Mouse (Mus musculus): ENCODE results near the gene Tbc1d22a. TPM values are rescaled to one million over a fixed set of nuclear protein-coding genes. Genes with fewer than 3 reads are reported as not detected.

The Tbc1d22a gene
- polyA plus RNA-seq, 1 experiment, result 30.9 TPM

DNA sequence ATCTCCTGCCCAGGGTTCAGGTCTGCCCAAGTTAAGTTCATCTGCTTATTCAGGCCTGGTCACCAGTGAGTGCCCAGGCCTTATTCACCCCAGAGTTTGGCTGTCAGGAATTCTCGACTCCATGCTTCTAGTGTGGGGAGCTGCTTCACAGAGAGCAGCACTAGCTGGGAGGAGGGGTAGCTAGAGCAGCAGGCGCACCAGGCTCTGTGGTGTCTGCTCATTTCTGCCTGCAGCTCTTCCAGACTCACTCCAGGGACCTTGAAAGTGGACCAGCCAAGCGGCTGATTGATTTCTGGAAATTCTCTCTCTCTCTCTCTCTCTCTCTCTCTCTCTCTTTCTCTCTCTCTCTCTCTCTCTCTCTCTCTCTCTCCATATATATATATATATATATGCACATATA lies 146.1 kb downstream of the Tbc1d22a start:
- 72% methylated on average over 3 of the region's 3 CpGs for WGBS
- no peak for DNase-seq (ENCODE audit: low read depth, low spot score)

- DNase-seq (ENCODE audit: low read depth, low spot score), result no peak
- WGBS, result 84% methylated on average over 10 of the region's 10 CpGs
Observed at GRCm38 (mm10) chr15:86362306-86363150, 148.3 kb downstream of the Tbc1d22a start.

DNA sequence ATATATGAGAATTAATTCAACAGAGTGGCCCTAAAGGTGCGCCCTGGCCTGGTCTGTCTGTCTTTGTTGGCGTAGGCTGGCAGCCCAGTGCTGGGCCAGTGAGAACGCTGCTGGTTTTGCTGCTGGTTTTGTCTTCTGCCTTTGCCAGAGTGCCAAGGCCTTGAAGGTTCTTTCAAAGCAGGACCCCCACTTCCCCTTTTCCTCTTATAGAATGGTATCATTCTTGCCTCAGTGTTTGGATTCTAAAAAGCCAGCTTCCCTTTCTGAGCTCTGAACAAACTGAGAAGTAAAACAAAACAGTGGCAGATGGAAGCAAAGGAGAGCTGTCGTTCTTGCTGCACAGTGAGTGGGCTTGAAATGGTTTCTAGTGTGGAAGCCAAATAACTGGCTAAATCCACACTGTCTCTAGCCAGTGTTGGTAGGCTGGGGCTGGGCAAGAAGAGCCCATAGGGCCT lies 149.6 kb downstream of the Tbc1d22a start:
- WGBS, result 83% methylated on average over 4 of the region's 4 CpGs
- DNase-seq (ENCODE audit: low read depth, low spot score), result no peak

DNA sequence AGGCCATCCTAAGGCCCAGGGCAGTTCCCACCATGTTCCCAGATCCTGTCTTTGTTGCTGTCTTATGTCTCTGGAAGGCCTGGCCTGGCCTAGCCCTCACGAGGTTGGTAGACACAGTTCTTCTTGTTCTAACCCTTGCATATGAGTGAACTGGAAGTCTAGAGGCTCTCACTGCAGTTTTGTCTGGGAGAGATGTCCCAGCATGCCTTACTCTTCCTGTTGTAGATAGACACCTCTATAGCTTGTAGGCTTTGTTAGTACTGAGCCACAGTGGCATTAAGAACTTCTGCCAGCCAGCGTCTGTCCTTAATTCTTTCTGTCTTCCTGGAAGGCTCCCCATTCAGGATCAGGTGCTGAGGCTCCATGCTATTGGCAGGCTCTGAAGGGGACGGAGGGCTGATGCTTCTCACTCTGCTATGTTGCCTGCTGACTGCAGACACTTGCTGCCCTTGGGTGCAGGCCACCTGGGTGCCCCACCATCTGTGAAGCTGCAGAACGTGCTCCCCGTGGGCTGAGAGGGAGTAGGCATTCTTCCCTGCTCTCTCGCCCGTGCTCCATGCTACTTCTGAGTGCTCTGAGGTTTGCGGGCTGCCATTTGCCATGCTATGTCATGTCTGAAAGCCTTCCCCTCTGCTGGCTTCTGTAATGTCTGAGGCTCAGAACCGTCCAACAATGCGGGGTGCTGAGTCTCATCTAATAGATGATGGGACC lies 150.8 kb downstream of the Tbc1d22a start:
- no peak for DNase-seq (ENCODE audit: low read depth, low spot score)
- WGBS, result 94% methylated on average over 10 of the region's 10 CpGs

- WGBS, result 92% methylated on average over 4 of the region's 4 CpGs
- no peak for DNase-seq (ENCODE audit: low read depth, low spot score)
Observed at GRCm38 (mm10) chr15:86366726-86367125, 152.5 kb downstream of the Tbc1d22a start.

DNA sequence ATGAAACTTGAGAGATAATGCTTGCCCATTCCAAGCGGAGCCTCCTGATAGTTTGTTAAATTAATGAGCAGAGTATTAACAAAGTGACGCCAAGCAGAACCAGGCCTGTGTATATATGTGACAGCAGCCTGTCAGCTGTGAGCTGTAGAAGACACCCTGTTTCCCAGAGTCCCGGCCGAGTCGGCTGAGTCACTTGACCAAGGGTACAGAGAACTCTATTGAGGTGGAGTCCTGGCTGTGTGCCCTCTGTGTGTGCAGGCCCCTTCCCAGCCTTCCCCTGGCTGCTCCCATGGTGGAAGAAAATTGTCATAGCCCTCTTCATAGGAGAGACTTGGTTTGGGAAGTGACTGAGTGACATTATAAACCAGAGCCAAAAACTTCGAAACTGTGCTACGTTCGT lies 153.0 kb downstream of the Tbc1d22a start:
- DNase-seq (ENCODE audit: low read depth, low spot score), result no peak
- WGBS, result 61% methylated on average over 8 of the region's 8 CpGs

DNA sequence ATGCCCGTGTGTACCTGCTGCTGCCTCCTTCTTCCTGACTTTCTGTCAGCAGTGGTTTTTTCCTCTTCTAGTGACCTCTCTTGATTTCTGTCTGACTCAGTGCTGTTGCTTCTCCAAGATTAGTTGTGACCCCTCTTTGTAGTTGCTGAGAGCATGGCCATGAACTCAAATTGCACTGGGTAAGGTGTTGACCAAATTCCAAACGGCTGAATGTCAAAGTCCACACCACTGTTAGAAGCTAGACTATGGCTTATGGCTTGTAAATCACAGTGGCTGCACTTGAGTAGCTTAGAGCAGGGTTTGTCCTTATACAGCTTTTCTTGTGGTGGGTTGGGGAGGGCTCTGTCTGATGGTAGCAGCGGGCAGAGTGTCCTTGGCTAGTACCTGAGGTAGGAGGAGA lies 156.6 kb downstream of the Tbc1d22a start:
- DNase-seq (ENCODE audit: low read depth, low spot score), result no peak
- 60% methylated on average over 3 of the region's 3 CpGs for WGBS

DNA sequence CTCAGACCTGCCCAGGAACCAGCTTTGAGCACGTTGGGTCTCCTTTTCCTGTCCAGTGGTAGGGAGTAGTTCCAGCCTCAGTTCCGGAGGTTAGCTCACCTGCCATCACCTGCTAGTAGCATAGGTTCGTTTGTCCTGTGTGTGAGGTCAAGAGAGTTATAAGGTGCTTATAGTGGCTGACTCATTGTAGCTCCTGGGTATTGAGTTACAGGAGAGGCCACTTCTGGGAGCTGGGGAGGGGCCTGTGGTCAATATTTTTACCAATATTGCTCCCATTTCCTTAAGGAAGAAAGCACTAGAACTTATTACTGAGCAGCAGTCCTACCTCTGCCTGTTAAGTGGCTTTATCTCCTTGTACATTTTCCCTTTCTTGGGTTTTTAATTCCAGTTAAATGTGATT lies 161.0 kb downstream of the Tbc1d22a start:
- WGBS, result 42% methylated on average over 3 of the region's 3 CpGs

DNA sequence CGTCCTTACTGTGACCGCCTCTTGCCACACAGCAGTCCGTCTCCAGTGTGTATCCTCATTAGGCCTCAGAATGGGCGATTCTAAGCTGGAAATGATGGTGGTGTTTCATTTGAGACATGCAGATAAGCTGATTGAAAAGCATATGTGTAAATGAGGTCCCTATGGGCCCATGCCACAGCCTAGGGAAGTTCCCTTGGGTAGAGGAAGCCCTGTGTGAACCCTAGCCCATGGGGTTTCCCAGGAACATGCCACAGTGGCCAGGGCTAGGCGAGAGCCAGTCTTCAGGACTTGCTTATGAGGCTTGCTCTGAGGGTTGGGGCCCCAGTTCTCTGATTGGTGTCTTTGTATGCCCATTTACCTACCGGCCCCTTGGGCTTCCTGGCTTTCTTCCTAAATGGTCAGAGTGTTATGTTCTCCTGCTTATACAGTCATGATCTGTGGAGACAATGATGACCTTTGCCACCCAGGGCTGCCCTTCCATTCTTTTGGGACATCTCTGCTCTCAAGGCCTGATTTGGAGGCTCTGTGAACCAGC lies 161.7 kb downstream of the Tbc1d22a start:
- 63% methylated on average over 6 of the region's 6 CpGs for WGBS
- no peak for DNase-seq (ENCODE audit: low read depth, low spot score)

More for the DNA sequence above, 161.0 kb downstream of the Tbc1d22a start:
- DNase-seq (ENCODE audit: low read depth, low spot score), result no peak

GRCm38 (mm10) chr15:86383278-86383677 lies 169.0 kb downstream of the Tbc1d22a start:
- no peak for DNase-seq (ENCODE audit: low read depth, low spot score)
- 89% methylated on average over 5 of the region's 5 CpGs for WGBS

DNA sequence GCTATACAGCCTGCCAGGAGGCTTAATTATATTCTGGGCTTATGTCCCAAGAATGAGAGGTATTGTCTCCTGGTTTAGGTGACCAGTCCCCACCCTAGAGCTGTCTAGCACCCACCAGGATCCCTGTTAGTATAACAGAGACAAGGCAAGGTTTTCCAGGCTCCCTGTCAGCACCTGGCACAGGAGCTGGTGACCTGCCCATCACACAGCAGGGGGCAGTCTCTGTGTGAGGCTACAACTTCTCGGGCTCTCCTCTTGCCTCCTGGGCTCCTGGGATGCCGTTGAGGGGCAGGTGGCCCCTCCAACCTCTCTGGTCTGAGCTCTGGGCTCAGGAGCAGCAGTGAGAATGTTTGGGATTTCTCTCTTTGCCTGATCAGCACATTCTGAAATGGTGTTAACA lies 171.2 kb downstream of the Tbc1d22a start:
- no peak for DNase-seq (ENCODE audit: low read depth, low spot score)
- whole genome bisulfite sequencing, result 57% methylated on average over 2 of the region's 2 CpGs

GRCm38 (mm10) chr15:86386325-86386724 lies 172.1 kb downstream of the Tbc1d22a start:
- no peak for DNase-seq (ENCODE audit: low read depth, low spot score)

DNA sequence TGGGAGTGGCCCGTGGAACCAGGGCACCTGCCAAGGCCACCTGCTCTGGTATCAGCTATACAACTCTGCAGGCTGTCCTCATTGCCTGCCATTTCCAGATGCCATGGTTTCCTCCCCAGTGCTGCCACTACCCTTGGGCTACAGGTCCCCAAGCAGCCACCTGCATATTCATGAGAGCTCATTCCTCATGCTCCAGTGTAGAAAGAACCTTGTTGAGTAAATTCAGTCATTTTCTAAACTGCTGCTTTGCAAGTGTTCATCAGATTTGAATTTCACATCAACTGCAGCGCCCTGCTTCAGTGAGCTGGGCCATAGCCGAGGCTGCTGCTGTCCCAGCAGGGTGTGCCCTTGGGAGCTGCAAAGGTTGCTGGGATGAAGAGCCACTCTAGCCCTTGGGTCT lies 174.3 kb downstream of the Tbc1d22a start:
- no peak for DNase-seq (ENCODE audit: low read depth, low spot score)
- WGBS, result 54% methylated on average over 3 of the region's 3 CpGs

More at GRCm38 (mm10) chr15:86386325-86386724, 172.1 kb downstream of the Tbc1d22a start:
- WGBS, result 88% methylated on average over 8 of the region's 8 CpGs

DNA sequence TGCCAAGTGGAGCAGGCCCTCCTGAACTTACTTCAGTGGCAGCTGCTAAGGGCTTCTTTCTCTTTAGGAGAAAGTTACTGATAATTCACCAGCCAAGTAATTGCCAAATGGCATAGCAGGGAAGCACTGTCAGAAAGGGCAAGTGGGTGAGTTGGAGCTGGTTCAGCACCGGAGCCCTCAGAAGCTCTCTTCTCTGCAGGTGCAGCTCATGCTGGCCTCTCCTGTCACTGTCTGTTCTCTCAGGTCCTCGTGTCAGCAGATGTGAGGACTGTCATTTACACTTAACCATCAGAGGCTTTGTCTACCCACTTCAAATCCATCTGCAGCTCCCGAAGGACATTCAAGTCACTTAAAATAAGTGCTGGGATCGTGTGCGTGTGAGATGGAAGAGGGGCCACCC lies 190.6 kb downstream of the Tbc1d22a start:
- 82% methylated on average over 5 of the region's 5 CpGs for WGBS
- no peak for DNase-seq (ENCODE audit: low read depth, low spot score)

DNA sequence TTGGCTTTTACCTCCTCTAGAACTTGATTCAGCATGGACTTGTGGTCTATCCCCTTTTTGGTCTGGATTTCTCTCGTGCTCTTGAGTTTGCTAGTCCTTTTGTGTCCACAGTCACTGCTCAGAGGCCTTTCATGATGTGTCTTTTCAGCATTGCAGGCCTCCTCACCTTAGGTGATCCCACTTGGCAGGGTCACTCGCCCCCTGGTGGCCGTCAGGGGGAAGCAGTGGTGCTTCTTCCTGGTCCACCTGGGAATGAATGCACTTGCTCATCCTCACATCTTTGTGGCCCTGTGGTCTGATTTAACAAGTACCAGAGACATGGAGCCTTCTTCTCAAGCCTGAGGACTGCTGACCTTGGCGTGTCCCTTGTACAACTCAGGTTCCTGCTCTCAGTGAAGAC lies 191.3 kb downstream of the Tbc1d22a start:
- peak; percentile 10 for DNase-seq (ENCODE audit: low read depth, low spot score)
- 17% methylated on average over 4 of the region's 4 CpGs for WGBS

- DNase-seq (ENCODE audit: low read depth, low spot score), result no peak
- WGBS, result 83% methylated on average over 5 of the region's 5 CpGs
Observed at GRCm38 (mm10) chr15:86409352-86409751, 195.1 kb downstream of the Tbc1d22a start.

GRCm38 (mm10) chr15:86411532-86412080 lies 197.3 kb downstream of the Tbc1d22a start:
- WGBS, result 81% methylated on average over 5 of the region's 5 CpGs
- DNase-seq (ENCODE audit: low read depth, low spot score), result no peak

- WGBS, result 83% methylated on average over 6 of the region's 6 CpGs
- DNase-seq (ENCODE audit: low read depth, low spot score), result no peak
Observed at GRCm38 (mm10) chr15:86415951-86416350, 201.7 kb downstream of the Tbc1d22a start.

GRCm38 (mm10) chr15:86418436-86418835 lies 204.2 kb downstream of the Tbc1d22a start:
- WGBS, result 74% methylated on average over 2 of the region's 2 CpGs
- DNase-seq (ENCODE audit: low read depth, low spot score), result no peak

DNA sequence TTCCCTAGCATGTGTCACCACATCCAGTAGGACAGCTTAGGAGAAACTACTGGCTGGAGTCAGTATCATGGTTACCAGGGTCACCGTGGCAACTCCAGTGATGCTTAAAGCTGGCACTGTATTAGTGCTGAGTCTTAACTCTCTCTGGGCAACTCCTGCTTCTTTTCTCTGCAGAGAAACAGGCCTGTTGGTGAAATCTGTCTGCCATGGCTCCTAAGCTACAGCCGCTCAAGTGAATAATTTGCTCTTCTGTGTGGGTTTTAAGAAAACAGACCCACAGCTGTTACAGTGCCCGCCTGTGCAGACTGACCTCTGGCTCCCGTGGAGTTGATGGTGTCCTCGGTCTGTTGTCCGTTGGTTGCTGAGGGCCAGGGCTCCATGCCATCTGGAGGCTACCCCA lies 205.4 kb downstream of the Tbc1d22a start:
- WGBS, result 84% methylated on average over 6 of the region's 6 CpGs

More for the DNA sequence above, 205.4 kb downstream of the Tbc1d22a start:
- no peak for DNase-seq (ENCODE audit: low read depth, low spot score)

Data from large intestine, adult 2 months (tissue).